Mouse (Mus musculus) liver, postnatal 0 days (tissue): ENCODE data around the gene Hemk1. TPM values are rescaled to one million over a fixed set of nuclear protein-coding genes. Genes with fewer than 3 reads are reported as not detected.

Experiments used
- ATAC-seq: fragments of 200-750 bp; cut with Nextera tagmentation; 2 replicates; pipeline ENCODE4 v1.8.0; 2017; ENCODE audit warnings: mild to moderate bottlenecking, moderate library complexity
- DNase-seq: peaks from one replicate; pipeline ENCODE4 v3.0.0-alpha.2; 2016
- H3K27ac ChIP-seq: fragments of 300-500 bp; sonication (generic); 2 replicates; pipeline ENCODE4 v1.5.1; 2014; ENCODE audit warnings: antibody characterized with exemption, moderate library complexity, mild to moderate bottlenecking, low read depth
- H3K27me3 ChIP-seq: fragments of 300-500 bp; sonication (generic); 2 replicates; pipeline ENCODE4 v1.6.1; 2014; ENCODE audit warnings: low read length, control low read depth, mixed read lengths; ENCODE audit not compliant: insufficient read depth
- H3K36me3 ChIP-seq: fragments of 300-500 bp; sonication (generic); replicated peaks from 2 replicates; pipeline ENCODE4 v1.6.1; 2014; ENCODE audit warnings: mild to moderate bottlenecking, control low read depth, low read length, moderate library complexity, mixed read lengths; ENCODE audit not compliant: insufficient read depth
- H3K4me1 ChIP-seq: fragments of 300-500 bp; sonication (generic); 2 replicates; pipeline ENCODE4 v1.6.1; 2014; ENCODE audit warnings: antibody characterized with exemption, mild to moderate bottlenecking, control low read depth; ENCODE audit not compliant: insufficient read depth
- H3K4me2 ChIP-seq: fragments of 300-500 bp; sonication (generic); 2 replicates; pipeline ENCODE4 v1.6.1; 2014; ENCODE audit warnings: low read depth, mild to moderate bottlenecking, low read length, moderate library complexity, mixed read lengths
- H3K4me3 ChIP-seq: fragments of 300-500 bp; sonication (generic); 2 replicates; pipeline ENCODE4 v1.5.1; 2014; ENCODE audit warnings: low read depth, low read length
- H3K9ac ChIP-seq: fragments of 300-500 bp; sonication (generic); replicated peaks from 2 replicates; pipeline ENCODE4 v1.6.1; 2014; ENCODE audit warnings: mild to moderate bottlenecking, moderate library complexity
- H3K9me3 ChIP-seq: fragments of 300-500 bp; sonication (generic); 2 replicates; pipeline ENCODE4 v1.6.1; 2016; ENCODE audit warnings: mild to moderate bottlenecking, control low read depth, low read length, mixed read lengths
- CTCF ChIP-seq: sonication (generic); IDR thresholded peaks from 2 replicates; pipeline ENCODE4 v1.5.1; 2016; ENCODE audit warnings: antibody characterized with exemption, low read depth
- EP300 ChIP-seq: IDR thresholded peaks from 2 replicates; pipeline ENCODE4 v1.6.1; 2016; ENCODE audit warnings: antibody characterized with exemption, low read depth, mild to moderate bottlenecking
- WGBS: fragments of 180-500 bp; shearing (Covaris S2); extraction: QIAGEN DNeasy Blood & Tissue Kit; methylation state at CpG from one replicate; pipeline ENCODE4 v1.1.7; 2014; ENCODE audit not compliant: insufficient replicate concordance; 5-methylcytosine and 5-hydroxymethylcytosine counted together
- polyA plus RNA-seq: library from polyadenylated mRNA; unstranded; fragments of >200 nt; fragmentation: Nextera tagmentation; extraction: Ambion mirVana; gene quantifications from 2 replicates; pipeline ENCODE4 v1.2.1, GENCODE M21; 2015

Hemk1 gene
- polyA plus RNA-seq, 1 experiment from 2014 or later = 3.2 TPM

- no peak overlapping the region for H3K9ac ChIP-seq
- H3K9me3 ChIP-seq = no peaks in the 10 kb centered on the region
- no peak overlapping the region for H3K27ac ChIP-seq
- H3K4me2 ChIP-seq = no peak overlapping the region
- no peak for ATAC-seq
- peak; percentile 78 for DNase-seq
- H3K4me3 ChIP-seq = no peak overlapping the region
- H3K27me3 ChIP-seq = 0 out of 2 replicates have a peak, but pooled peaks cover 6% of the 10 kb centered on the region
- H3K36me3 ChIP-seq = no peaks in the 10 kb centered on the region
- 3% methylated on average over 3 of the region's 3 CpGs for WGBS
- no peak for TF ChIP-seq EP300
- TF ChIP-seq CTCF = peak; percentile 95
- H3K4me1 ChIP-seq = peaks cover 22% of the 10 kb centered on the region
Measured at GRCm38 (mm10) chr9:107366644-107367043, 28.5 kb upstream of the Hemk1 start.

- Histone ChIP-seq H3K9ac (no peak overlapping the region), H3K4me2 (no peak overlapping the region), H3K4me1 (peaks cover 2% of the 10 kb centered on the region; the same call in 1 of the 2 replicates), H3K36me3 (no peaks in the 10 kb centered on the region), H3K27ac (no peak overlapping the region), H3K27me3 (0 out of 2 replicates have a peak, but pooled peaks cover 11% of the 10 kb centered on the region), H3K4me3 (no peak overlapping the region), H3K9me3 (no peaks in the 10 kb centered on the region)
- 14% methylated on average over 3 of the region's 3 CpGs for WGBS
- ATAC-seq (no peak), DNase-seq (no peak)
- TF ChIP-seq EP300 (no peak), CTCF (no peak)
Measured at GRCm38 (mm10) chr9:107360989-107361388, 22.8 kb upstream of the Hemk1 start.

GRCm38 (mm10) chr9:107357651-107358050 is 19.5 kb upstream of the Hemk1 start:
- Histone ChIP-seq H3K4me3 (no peak overlapping the region), H3K9me3 (no peaks in the 10 kb centered on the region), H3K36me3 (no peaks in the 10 kb centered on the region), H3K4me1 (peaks cover 2% of the 10 kb centered on the region; the same call in 1 of the 2 replicates), H3K27ac (no peak overlapping the region), H3K4me2 (no peak overlapping the region), H3K9ac (no peak overlapping the region), H3K27me3 (0 out of 2 replicates have a peak, but pooled peaks cover 11% of the 10 kb centered on the region)
- DNase-seq (peak; percentile 87), ATAC-seq (no peak)
- TF ChIP-seq EP300 (no peak), CTCF (peak; percentile 97)
- WGBS = 22% methylated on average over 5 of the region's 5 CpGs

- Histone ChIP-seq H3K4me2 (no peak overlapping the region), H3K9ac (no peak overlapping the region), H3K4me3 (no peak overlapping the region), H3K36me3 (no peaks in the 10 kb centered on the region), H3K27ac (no peak overlapping the region), H3K4me1 (peaks cover 2% of the 10 kb centered on the region; the same call in 1 of the 2 replicates), H3K27me3 (0 out of 2 replicates have a peak, but pooled peaks cover 11% of the 10 kb centered on the region), H3K9me3 (no peaks in the 10 kb centered on the region)
- DNase-seq (peak; percentile 73), ATAC-seq (peak; percentile 43; the same call in 1 of the 2 replicates)
- WGBS = 45% methylated on average over 7 of the region's 7 CpGs
- TF ChIP-seq CTCF = peak; percentile 76
- TF ChIP-seq EP300 = no peak
Measured at GRCm38 (mm10) chr9:107355870-107356765, 18.0 kb upstream of the Hemk1 start.

- TF ChIP-seq EP300 = no peak
- no peak for TF ChIP-seq CTCF
- Histone ChIP-seq H3K36me3 (no peaks in the 10 kb centered on the region), H3K4me1 (no peaks in the 10 kb centered on the region), H3K4me3 (no peak overlapping the region), H3K9ac (no peak overlapping the region), H3K4me2 (no peak overlapping the region), H3K27me3 (0 out of 2 replicates have a peak, but pooled peaks cover 11% of the 10 kb centered on the region), H3K9me3 (no peaks in the 10 kb centered on the region), H3K27ac (no peak overlapping the region)
- WGBS = 56% methylated on average over 1 of the region's 1 CpGs
- DNase-seq = no peak
- ATAC-seq = no peak
Measured at GRCm38 (mm10) chr9:107354826-107355225, 16.7 kb upstream of the Hemk1 start.

GRCm38 (mm10) chr9:107349321-107349720 is 11.2 kb upstream of the Hemk1 start:
- no peak overlapping the region for H3K27ac ChIP-seq
- TF ChIP-seq EP300 = no peak
- no peak for TF ChIP-seq CTCF
- no peaks in the 10 kb centered on the region for H3K36me3 ChIP-seq
- 53% methylated on average over 7 of the region's 7 CpGs for WGBS
- H3K4me1 ChIP-seq = no peaks in the 10 kb centered on the region
- no peak overlapping the region for H3K4me2 ChIP-seq
- no peak overlapping the region for H3K9ac ChIP-seq
- DNase-seq = no peak
- H3K9me3 ChIP-seq = no peaks in the 10 kb centered on the region
- no peak for ATAC-seq
- no peak overlapping the region for H3K4me3 ChIP-seq
- no peaks in the 10 kb centered on the region for H3K27me3 ChIP-seq
